Mouse (Mus musculus): ENCODE measurements at regions not wholly inside any gene's neighbourhood (a gene's known extent, or its start where the extent isn't known, plus 50 kb on each side); places are given as distances from the start of the nearest gene placed in this dataset.

GRCm38 (mm10) chr3:19062249-19062859, 566.1 kb downstream of the 1700064H15Rik start:
- DNase-seq (ENCODE audit: low spot score in 2 of 2), result peak; percentile 28 to 37

- DNase-seq (ENCODE audit: low spot score in 2 of 2), result no peak
These were observed 561.2 kb downstream of the 1700064H15Rik start for GRCm38 (mm10) chr3:19067141-19067757.

Measured in adrenal gland, adult 18-20 months (tissue).